Comparison of ENCODE assay signal across 15 mouse cellular contexts in genomic region chr4:109102574-109102973, GRCm38 (mm10).
A peak's percentile ranks its signal among the peaks of the same experiment; 100 is the strongest.
DNase-seq lines count a peak whose midpoint lies in the region; ATAC-seq lines count a peak whose summit lies in the region.
"Had no signal": no experiment of that assay in that cellular context is flagged by ENCODE, and none has a peak within 500 bp of the region (broad histone marks: within the 10 kb centered on the region; RNA-seq: fewer than 3 reads in every experiment).

No protein-coding gene starts in this region.

- peak; percentile 59 for DNase-seq in thymus, postnatal 0 days (ENCODE audit: low spot score)
- DNase-seq in thymus, adult 18-20 months = no peak
- DNase-seq in naive thymus-derived CD4-positive, alpha-beta T cell, adult 2 months (ENCODE audit: low read depth) = peak; percentile 66
- no peak for DNase-seq in ovary, postnatal 36 days (ENCODE audit: low spot score)
- DNase-seq in adrenal gland, adult 18-20 months (ENCODE audit: low spot score in 2 of 2) = no peak
- no peak for DNase-seq in cerebellum, adult 11-12 months
- DNase-seq: adrenal gland, postnatal 25 days; cerebellum, adult 8-10 months; forebrain, postnatal 0 days; gastrocnemius, postnatal 10 days; heart, postnatal 10 days; kidney, postnatal 25 days; right cerebral cortex, postnatal 4 days had no signal

- peak; percentile 60 for ATAC-seq in granulocyte monocyte progenitor cell, adult 5-6 weeks (replicated peaks; ENCODE audit: poor library complexity, severe bottlenecking)
- ATAC-seq: forebrain, postnatal 0 days; intestine, embryonic 16.5 days had no signal

Comparison
In these comparisons a context has a peak if more than half of its experiments do, and no peak if none do; other contexts are left out.
1. DNase-seq: peak in thymus, postnatal 0 days (single experiment) and naive thymus-derived CD4-positive, alpha-beta T cell, adult 2 months (single experiment); none in thymus, adult 18-20 months (0 of 2), ovary, postnatal 36 days (single experiment), adrenal gland, adult 18-20 months (0 of 2) and cerebellum, adult 11-12 months (single experiment).